Comparison of ENCODE assay signal across 14 mouse cellular contexts in the genomic region with DNA sequence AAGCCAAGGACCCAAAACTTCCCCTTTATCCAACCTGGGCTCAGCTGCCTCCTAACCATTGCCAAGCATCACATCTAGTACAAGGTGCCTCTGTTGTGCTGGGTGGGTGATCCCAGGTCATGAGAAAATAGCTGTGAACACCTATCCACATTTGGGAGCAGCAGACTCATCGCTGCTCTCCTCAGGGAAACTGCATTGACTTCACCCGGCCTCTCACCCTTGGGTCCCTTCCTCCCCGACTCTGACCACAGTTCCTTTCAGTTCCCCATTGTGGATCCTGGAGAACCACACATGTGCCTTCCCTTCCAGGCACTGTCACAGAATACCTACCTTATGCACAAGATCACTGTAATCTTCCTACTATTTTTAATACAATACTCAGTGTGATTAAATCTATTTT. TPM values are rescaled to one million over a fixed set of nuclear protein-coding genes. Genes with fewer than 3 reads are reported as not detected.
DNase-seq lines count a peak whose midpoint lies in the region; TF ChIP-seq lines count a peak whose summit lies in the region.
"Had no signal": no experiment of that assay in that cellular context is flagged by ENCODE, and none has a peak within 500 bp of the region (broad histone marks: within the 10 kb centered on the region; RNA-seq: fewer than 3 reads in every experiment).

No protein-coding gene starts in this region.

- no peak overlapping the region for H3K27ac ChIP-seq in bone marrow macrophage, adult 2 months (ENCODE audit: insufficient read depth, low read depth, low read length)
- H3K27ac ChIP-seq: embryonic facial prominence, embryonic 12.5 days; hindbrain, postnatal 0 days; left cerebral cortex, adult 2 months; midbrain, embryonic 12.5 days had no signal

- peak overlapping the region; percentile 33 for H3K4me3 ChIP-seq in bone marrow macrophage, adult 2 months (ENCODE audit: insufficient read depth, low read length)
- H3K4me3 ChIP-seq: embryonic facial prominence, embryonic 12.5 days; left cerebral cortex, adult 2 months; midbrain, embryonic 12.5 days had no signal

- peak; percentile 75 for DNase-seq in kidney, adult 9 months
- no peak for DNase-seq in kidney, postnatal 4 days
- peak; percentile 31 for DNase-seq in B cell, adult 2 months
- DNase-seq in monocyte, adult 2 months (ENCODE audit: low read depth in 1 of 2, low spot score in 2 of 2), result peak; percentile 37 to 39
- DNase-seq in lung, postnatal 14 days, result no peak
- DNase-seq in right cerebral cortex, adult 18-20 months, result no peak
- DNase-seq: adrenal gland, postnatal 10 days; cerebellum, adult 2 months; heart, postnatal 4 days had no signal

- TF ChIP-seq CTCF in bone marrow macrophage, adult 2 months (IDR thresholded peaks at IDR 0.05; ENCODE audit: low read depth, low read length), result no peak

- TF ChIP-seq POLR2A in bone marrow macrophage, adult 2 months (IDR thresholded peaks at IDR 0.05; ENCODE audit: borderline replicate concordance, low read depth, low read length), result no peak

- H3K4me1 ChIP-seq in bone marrow macrophage, adult 2 months (ENCODE audit: control insufficient read depth, insufficient read depth, low read length), result peaks cover 16% of the 10 kb centered on the region

RNA-seq across cellular contexts. Expression of a gene that starts 2.9 kb away (rescaled TPM):
- polyA plus RNA-seq in bone marrow macrophage, adult 2 months (2012; ENCODE audit: insufficient read depth, insufficient read length, missing spikeins), result 52.1 and 54.3 TPM in 2 replicates

Comparison
In these comparisons a context has a peak if more than half of its experiments do, and no peak if none do; other contexts are left out.
1. DNase-seq: peak in kidney, adult 9 months (single experiment), B cell, adult 2 months (2 of 2) and monocyte, adult 2 months (2 of 2); none in kidney, postnatal 4 days (0 of 2), lung, postnatal 14 days (single experiment) and right cerebral cortex, adult 18-20 months (single experiment).